Mouse (Mus musculus) midbrain, postnatal 0 days (tissue): ENCODE results near the gene Daam1. TPM values are rescaled to one million over a fixed set of nuclear protein-coding genes. Genes with fewer than 3 reads are reported as not detected.

Source experiments
- ATAC-seq: fragments of 200-750 bp; cut with Nextera tagmentation; 2 replicates; pipeline ENCODE4 v1.8.0; 2017; ENCODE audit warnings: moderate number of reproducible peaks, mild to moderate bottlenecking, moderate TSS enrichment, moderate library complexity; ENCODE audit not compliant: low FRiP score
- DNase-seq: peaks from one replicate; pipeline ENCODE4 v3.0.0-alpha.2; 2015; ENCODE audit warnings: low spot score
- H3K27ac ChIP-seq: fragments of 300-500 bp; sonication (generic); 2 replicates; pipeline ENCODE4 v1.5.1; 2014; ENCODE audit warnings: low read depth, mild to moderate bottlenecking, low read length, mixed read lengths
- H3K27me3 ChIP-seq: fragments of 300-500 bp; sonication (generic); 2 replicates; pipeline ENCODE4 v1.6.1; 2014; ENCODE audit warnings: low read length, control low read depth, mixed read lengths; ENCODE audit not compliant: insufficient read depth
- H3K36me3 ChIP-seq: fragments of 300-500 bp; sonication (generic); 2 replicates; pipeline ENCODE4 v1.6.1; 2014; ENCODE audit warnings: low read length, control low read depth, mixed read lengths; ENCODE audit not compliant: insufficient read depth
- H3K4me1 ChIP-seq: fragments of 300-500 bp; sonication (generic); 2 replicates; pipeline ENCODE4 v1.6.1; 2014; ENCODE audit warnings: mild to moderate bottlenecking, control low read depth, antibody characterized with exemption, low read length, mixed read lengths; ENCODE audit not compliant: insufficient read depth
- H3K4me2 ChIP-seq: fragments of 300-500 bp; sonication (generic); 2 replicates; pipeline ENCODE4 v1.6.1; 2014; ENCODE audit warnings: low read depth, mild to moderate bottlenecking, low read length, mixed read lengths; ENCODE audit not compliant: poor library complexity, severe bottlenecking
- H3K4me3 ChIP-seq: fragments of 300-500 bp; sonication (generic); 2 replicates; pipeline ENCODE4 v1.5.1; 2014; ENCODE audit warnings: low read depth, mild to moderate bottlenecking, low read length, moderate library complexity
- H3K9ac ChIP-seq: fragments of 300-500 bp; sonication (generic); replicated peaks from 2 replicates; pipeline ENCODE4 v1.6.1; 2014; ENCODE audit warnings: mild to moderate bottlenecking, low read length, moderate library complexity, mixed read lengths; ENCODE audit not compliant: poor library complexity, severe bottlenecking
- H3K9me3 ChIP-seq: fragments of 300-500 bp; sonication (generic); 2 replicates; pipeline ENCODE4 v1.6.1; 2016; ENCODE audit warnings: low read length, control low read depth
- CTCF ChIP-seq: IDR thresholded peaks from 2 replicates; pipeline ENCODE4 v1.5.1; 2016; ENCODE audit warnings: antibody characterized with exemption, mild to moderate bottlenecking
- WGBS: fragments of 180-500 bp; shearing (Covaris S2); extraction: QIAGEN DNeasy Blood & Tissue Kit; methylation state at CpG from one replicate; pipeline ENCODE4 v1.1.7; 2014; 5-methylcytosine and 5-hydroxymethylcytosine counted together
- polyA plus RNA-seq: library from polyadenylated mRNA; unstranded; fragments of >200 nt; fragmentation: Nextera tagmentation; extraction: Ambion mirVana; gene quantifications from 2 replicates; pipeline ENCODE4 v1.2.1, GENCODE M21; 2015
- total RNA-seq: library from RNA; depleted of rRNA; stranded (reverse); fragments of >200 nt; gene quantifications from 2 replicates; pipeline ENCODE4 v1.2.3, GENCODE M21; 2014; rRNA removed

Daam1 gene
- 86.0 and 94.4 TPM in 2 replicates for total RNA-seq
- polyA plus RNA-seq: 25.8 and 27.3 TPM in 2 replicates

GRCm38 (mm10) chr12:71830607-71831257 lies at the start of gene Daam1:
Gene Daam1 (plus strand): TSS chr12:71831078.
- no peaks in the 10 kb centered on the region for H3K36me3 ChIP-seq
- ATAC-seq: peak; percentile 100

DNA sequence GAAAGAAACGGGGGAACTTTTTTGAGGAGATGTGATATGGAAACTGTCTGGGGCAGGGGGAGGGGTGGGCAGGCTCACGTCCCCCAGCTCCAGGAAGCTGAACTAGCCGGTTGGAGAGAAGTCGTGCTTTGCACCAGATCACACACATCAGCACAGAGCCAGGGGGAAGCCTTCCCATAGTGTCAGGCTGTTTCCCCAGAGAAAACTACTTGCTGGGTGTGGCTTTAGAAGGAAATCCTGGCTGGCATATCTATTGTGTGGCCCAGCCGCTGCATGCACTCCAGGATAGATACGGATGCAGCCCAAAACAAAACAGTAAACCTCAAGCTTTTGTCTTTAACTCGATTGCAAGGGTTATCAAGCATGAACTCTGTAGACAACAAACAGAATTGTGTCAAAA lies 49.7 kb upstream of the Daam1 start:
- H3K4me2 ChIP-seq: no peak overlapping the region
- H3K27ac ChIP-seq: no peak overlapping the region
- no peaks in the 10 kb centered on the region for H3K27me3 ChIP-seq
- DNase-seq: no peak
- no peaks in the 10 kb centered on the region for H3K36me3 ChIP-seq
- TF ChIP-seq CTCF: no peak
- WGBS: 58% methylated on average over 7 of the region's 7 CpGs
- ATAC-seq: no peak
- no peak overlapping the region for H3K9ac ChIP-seq
- H3K4me1 ChIP-seq: no peaks in the 10 kb centered on the region
- H3K4me3 ChIP-seq: no peak overlapping the region
- no peaks in the 10 kb centered on the region for H3K9me3 ChIP-seq

More at GRCm38 (mm10) chr12:71830607-71831257, at the start of gene Daam1:
- TF ChIP-seq CTCF: peak; percentile 51
- H3K4me2 ChIP-seq: peak within 1 kb of the TSS; percentile 79
- peak within 1 kb of the TSS; percentile 97 for H3K27ac ChIP-seq
- H3K4me3 ChIP-seq: peak within 1 kb of the TSS; percentile 92
- DNase-seq: peak; percentile 100
- WGBS: under 1% methylated on average over 35 of the region's 35 CpGs
- H3K9ac ChIP-seq: peak within 1 kb of the TSS; percentile 94
- H3K27me3 ChIP-seq: no peaks in the 10 kb centered on the region
- H3K4me1 ChIP-seq: peaks cover 8% of the 10 kb centered on the region
- H3K9me3 ChIP-seq: no peaks in the 10 kb centered on the region

- no peak overlapping the region for H3K4me2 ChIP-seq
- no peak for TF ChIP-seq CTCF
- WGBS: 58% methylated on average over 3 of the region's 3 CpGs
- no peak overlapping the region for H3K4me3 ChIP-seq
- no peaks in the 10 kb centered on the region for H3K27me3 ChIP-seq
- H3K36me3 ChIP-seq: no peaks in the 10 kb centered on the region
- H3K9me3 ChIP-seq: no peaks in the 10 kb centered on the region
- no peaks in the 10 kb centered on the region for H3K4me1 ChIP-seq
- H3K27ac ChIP-seq: no peak overlapping the region
- ATAC-seq: no peak
- no peak overlapping the region for H3K9ac ChIP-seq
- DNase-seq: no peak
These were observed 46.9 kb upstream of the Daam1 start for GRCm38 (mm10) chr12:71783970-71784369.

- Histone ChIP-seq H3K4me2 (no peak overlapping the region), H3K36me3 (no peaks in the 10 kb centered on the region), H3K4me1 (no peaks in the 10 kb centered on the region), H3K27me3 (no peaks in the 10 kb centered on the region), H3K27ac (no peak overlapping the region), H3K9me3 (no peaks in the 10 kb centered on the region), H3K4me3 (no peak overlapping the region), H3K9ac (no peak overlapping the region)
- no peak for ATAC-seq
- 21% methylated on average over 11 of the region's 11 CpGs for WGBS
- DNase-seq: no peak
- no peak for TF ChIP-seq CTCF
These were observed 46.1 kb upstream of the Daam1 start for GRCm38 (mm10) chr12:71784666-71785255.

- H3K9ac ChIP-seq: no peak overlapping the region
- H3K36me3 ChIP-seq: no peaks in the 10 kb centered on the region
- TF ChIP-seq CTCF: no peak
- DNase-seq (no peak), ATAC-seq (no peak)
- H3K27me3 ChIP-seq: no peaks in the 10 kb centered on the region
- no peaks in the 10 kb centered on the region for H3K4me1 ChIP-seq
- no peaks in the 10 kb centered on the region for H3K9me3 ChIP-seq
- no peak overlapping the region for H3K4me3 ChIP-seq
- H3K27ac ChIP-seq: no peak overlapping the region
- no peak overlapping the region for H3K4me2 ChIP-seq
These were observed 44.4 kb upstream of the Daam1 start for GRCm38 (mm10) chr12:71786521-71786920.

DNA sequence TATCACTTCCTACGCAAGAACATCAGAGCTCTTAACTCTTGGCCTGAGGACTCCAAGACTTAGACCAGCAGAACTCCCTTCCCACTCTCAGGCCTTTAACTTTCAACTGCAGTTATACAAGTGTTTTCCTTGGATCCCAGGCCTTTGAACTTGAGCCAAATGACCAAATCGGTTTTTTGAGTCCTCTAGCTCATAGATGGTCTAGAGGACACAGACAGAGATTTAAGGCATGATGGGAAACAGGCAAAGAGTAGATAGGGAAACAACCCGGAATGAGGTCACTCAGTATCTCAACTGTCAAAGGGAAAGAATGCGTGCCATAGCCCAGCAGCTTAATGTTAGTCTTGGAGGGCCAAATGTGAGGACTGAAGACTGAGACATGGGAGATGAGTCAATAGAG lies 42.1 kb upstream of the Daam1 start:
- ATAC-seq (no peak), DNase-seq (no peak)
- TF ChIP-seq CTCF: no peak
- Histone ChIP-seq H3K36me3 (no peaks in the 10 kb centered on the region), H3K27me3 (no peaks in the 10 kb centered on the region), H3K27ac (no peak overlapping the region), H3K4me1 (no peaks in the 10 kb centered on the region), H3K9ac (no peak overlapping the region), H3K4me3 (no peak overlapping the region), H3K9me3 (no peaks in the 10 kb centered on the region), H3K4me2 (no peak overlapping the region)
- 85% methylated on average over 4 of the region's 4 CpGs for WGBS
